Mouse (Mus musculus) lung, postnatal 10 days (tissue): ENCODE data around the gene Gnpnat1.
"Not testable (repeated sequence)": the region's sequence is repeated elsewhere in the genome, so short reads cannot be mapped to it uniquely, and the experiment has no call there.

ENCODE experiments used
- DNase-seq: peaks from one replicate; pipeline ENCODE4 v3.0.0; 2021

Gnpnat1 gene

DNA sequence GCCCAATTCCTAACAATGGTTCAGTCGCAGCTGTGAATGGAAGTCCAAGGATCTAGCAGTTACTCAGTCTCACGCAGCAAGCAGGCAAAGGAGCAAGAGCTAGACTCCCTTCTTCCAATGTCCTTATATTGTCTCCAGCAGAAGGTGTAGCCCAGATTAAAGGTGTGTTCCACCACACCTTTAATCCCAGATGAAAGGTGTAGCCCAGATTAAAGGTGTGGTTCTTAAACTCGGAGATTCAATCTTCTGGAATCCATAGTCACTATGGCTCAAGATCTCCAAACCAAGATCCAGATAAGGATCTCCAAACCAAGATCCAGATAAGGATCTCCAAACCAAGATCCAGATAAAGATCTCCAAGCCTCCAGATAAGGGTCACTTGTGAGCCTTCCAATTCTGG, at the start of gene Gnpnat1:
Gnpnat1 (minus strand) TSS at position 101 of the 400 bp plus-strand sequence.
- DNase-seq, result not testable (repeated sequence)

DNA sequence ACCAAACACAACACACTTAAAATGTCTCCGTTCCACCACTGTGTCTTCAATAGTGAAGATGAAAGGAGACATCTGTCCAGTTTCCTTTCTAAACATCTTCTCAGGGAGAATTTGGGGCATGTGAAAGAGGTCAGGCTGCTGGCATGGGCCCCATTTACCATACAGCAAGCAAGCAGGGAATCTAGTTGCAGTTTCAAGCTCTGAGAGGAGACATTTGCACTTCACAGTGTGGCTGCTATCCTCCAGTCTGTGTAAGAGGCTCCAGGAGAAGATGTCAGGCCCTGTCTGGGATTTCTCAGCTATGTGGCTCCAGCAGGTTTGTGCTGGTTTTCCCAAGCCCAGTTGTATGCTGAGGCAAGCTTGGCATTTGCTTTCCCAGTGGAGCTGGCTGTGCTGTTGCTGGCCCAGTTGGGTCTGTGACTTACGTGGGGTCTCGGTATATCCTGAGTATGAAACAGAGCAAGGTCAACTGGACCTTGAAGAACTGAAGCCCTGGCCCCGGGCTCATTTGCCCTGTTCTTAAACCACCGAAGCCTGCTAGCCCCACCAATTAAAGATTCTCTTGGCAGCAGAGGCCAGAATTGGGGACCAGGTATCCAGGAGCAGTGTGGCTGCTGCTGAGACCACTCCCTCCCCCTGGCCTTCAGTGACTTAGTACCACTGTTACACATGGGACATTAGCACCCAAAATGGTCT, 49.0 kb upstream of the Gnpnat1 start:
- DNase-seq, result peak; percentile 72

DNA sequence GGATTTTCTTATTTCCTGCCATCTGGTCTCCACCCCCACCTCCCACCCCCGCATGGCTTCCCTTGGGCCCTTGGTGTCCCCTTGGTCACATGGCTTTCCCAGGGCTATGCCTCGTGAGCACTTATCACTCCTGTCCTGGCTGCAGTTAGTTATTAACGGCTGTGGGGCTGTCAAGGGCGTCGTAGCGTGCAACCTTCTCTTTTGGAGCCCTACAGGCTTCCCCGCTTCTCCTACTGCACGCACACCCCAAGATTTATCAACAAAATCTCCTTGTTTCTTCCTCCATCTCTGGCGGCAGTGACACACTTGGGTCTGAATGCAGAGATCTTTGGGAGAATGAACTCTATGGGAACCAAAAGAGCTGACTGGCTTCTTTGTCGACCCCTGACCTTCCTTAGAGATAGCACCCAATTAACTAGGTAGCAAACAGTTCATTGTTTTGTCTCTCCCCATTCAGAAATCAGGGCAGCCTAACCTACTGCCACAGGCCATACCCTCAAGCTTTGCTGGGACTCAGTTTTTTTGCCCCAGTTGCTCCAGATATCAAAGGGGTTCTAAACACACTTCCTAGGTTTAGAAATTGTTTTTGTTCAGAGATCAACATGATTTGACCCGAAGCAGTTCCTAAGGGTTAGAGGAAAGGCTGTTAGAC, 48.3 kb upstream of the Gnpnat1 start:
- DNase-seq, result peak; percentile 47

DNA sequence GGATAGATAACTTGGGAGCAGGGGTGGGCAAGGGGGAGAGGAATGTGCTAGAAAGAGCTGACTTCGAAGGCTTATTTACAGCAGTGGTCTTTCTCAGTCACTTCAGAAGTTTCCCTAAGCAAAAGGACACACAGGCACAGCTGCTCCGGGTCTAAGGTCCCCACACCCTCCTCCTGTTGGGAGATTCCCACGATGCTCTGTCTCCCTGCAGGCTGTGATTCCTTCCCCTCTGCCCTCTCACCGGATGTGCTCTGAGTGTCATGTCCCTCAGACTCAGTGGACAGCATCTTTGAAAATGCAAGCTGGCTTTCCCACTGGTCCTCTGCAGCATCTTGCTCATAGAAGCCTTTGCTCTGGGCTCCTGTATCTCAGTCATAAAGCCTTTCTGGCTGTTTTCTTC, 47.4 kb upstream of the Gnpnat1 start:
- peak; percentile 73 for DNase-seq

DNA sequence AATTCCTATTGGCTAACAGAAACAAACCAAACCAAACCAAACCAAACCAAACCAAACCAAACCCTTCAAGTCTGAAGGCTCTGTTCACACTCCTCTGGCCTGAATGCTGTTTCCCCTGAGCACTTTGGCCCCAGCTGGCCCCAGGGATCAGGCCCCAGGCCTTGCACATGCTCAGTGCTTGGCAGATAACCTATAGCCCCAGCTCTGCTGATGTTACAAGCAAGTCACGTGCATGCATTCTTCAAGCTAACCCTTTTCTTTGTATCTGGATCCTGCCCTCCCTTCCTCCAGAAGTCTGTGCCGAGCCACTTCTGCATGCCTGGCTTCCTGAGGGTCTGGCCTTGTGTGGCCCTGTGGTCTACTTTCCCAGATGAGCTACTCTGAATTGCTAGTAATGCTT, 46.4 kb upstream of the Gnpnat1 start:
- no peak for DNase-seq

DNA sequence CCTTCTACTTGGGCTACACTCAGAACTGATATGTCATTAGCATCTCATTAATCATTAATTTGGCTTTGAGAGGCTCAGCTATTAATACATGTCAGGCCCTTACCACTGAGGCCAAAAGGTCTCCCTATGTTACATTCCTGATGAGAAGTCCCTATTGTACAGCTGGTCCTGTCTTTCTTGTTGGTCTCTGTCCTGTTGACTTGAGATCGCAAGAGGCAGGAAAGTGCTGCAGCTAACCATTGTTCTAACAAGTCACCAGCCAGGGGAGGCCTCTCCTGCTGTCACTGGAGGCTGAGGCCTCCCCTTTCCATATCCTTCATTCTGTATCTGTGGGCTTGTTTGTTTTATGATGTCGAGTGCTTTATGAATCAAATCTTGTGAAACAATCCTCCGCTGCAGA, 42.1 kb upstream of the Gnpnat1 start:
- DNase-seq, result no peak

DNA sequence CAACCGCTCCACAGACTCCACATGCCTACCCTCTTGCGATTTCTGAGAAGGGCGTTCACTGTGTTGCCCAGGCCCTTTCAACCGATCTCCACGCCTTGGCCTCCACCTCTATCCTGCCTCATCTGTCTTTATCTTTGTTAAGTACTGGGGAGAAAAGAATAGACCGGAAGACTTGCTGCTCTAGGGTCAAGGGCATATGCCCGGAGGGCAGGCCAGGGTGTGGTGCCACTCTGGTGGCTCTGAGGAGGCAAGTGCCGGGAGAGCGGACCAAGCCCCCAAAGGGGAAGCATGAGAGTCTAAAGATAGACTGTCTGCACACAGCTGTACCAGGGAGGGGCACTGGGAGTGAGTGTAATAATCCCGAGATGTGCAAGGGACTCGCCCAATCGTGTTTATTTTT, 40.7 kb upstream of the Gnpnat1 start:
- peak; percentile 60 for DNase-seq

DNA sequence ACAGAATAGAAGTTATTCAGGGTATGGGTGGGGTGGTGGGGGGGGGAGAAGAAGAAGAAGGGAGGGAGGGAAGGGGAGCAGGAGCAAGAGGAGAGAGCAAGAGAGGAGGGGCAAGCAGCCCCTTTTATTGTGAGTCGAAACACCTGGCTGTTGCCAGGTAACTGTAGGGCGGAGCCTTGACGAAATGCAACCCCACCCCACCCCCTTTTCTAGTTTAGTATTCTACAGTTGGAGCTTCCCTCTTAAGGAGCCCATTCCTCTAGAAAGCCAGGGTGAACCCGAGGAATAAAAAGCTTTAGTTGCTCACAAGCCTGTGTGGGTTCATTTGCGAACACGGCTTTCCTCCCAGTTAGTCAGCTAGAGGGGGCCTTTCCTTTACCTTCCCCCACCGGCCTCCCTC, 40.2 kb upstream of the Gnpnat1 start:
- DNase-seq, result no peak

DNA sequence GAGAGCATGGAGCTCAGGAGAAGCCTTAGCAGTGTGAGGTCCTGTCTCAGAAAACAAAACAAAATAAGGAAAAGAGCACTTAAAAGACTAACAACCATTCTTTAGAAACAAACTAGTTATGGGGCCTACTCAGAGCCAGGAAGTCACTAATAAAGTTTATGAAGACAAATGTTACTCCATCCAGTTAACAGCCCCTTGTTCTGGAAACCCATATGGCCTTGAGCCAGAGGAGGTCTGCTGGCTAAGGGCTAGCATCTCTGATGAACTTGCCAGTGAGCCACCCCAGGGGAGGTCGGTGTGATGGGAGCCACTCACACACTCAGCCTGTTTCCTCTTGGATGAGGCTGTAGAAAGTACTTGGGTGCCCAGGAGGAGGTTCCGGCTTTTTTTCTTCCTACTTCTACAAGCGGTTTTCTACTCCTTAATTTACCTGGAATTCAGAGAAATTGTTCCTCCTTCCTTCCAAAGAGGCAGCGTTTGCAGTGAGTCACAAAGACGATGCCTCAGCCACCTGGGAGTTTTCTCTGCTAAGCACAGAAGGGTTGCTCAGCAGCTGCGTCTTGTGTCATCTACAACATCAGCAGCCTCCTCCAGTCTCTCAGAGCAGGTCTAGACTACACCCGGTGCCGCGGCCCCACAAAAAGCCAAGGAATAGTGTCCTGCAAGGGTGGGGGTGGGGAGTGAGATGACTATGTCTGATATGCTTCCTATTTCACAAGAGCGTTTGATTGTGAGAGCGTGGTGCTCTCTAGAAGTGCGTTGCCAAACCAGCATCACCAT, 38.3 kb upstream of the Gnpnat1 start:
- no peak for DNase-seq

DNA sequence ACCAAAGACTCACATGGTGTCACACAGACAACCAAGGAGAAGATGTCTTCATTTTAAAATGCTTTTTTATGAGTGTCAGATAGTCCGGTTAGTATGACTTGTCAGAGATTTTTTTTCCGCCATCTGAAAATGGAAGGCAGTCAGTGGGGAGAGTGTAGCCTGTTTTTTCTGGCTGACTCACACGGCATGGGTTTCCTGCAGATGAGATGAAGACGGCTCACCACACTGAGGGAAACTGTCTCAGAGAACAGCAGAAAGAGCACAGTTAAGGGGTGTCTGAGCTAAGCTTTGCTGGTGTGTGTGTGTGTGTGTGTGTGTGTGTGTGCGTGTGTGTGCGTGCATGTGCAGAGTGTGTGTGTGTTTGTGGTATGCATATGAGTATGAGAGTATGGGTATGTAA, 36.6 kb upstream of the Gnpnat1 start:
- no peak for DNase-seq

DNA sequence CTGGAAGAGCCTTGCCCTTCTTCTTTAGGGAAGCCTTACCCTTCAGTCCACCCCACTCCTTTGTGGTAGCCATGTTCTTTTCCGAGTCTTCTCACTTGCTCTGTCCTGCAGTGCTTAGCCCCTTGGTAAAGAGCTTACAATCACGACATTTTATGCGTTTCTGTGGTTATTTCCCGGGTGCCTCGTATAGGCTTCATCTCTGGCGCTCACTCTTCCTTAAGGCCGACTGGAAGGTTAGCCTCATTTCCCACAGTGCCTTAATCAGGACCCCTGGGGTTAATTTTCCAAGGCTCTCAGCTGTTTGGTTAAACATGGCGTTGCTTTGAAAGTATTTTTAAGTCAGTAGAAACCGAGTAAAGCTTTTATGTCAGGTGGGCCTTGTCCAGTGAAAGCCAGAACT, 34.7 kb upstream of the Gnpnat1 start:
- no peak for DNase-seq

DNA sequence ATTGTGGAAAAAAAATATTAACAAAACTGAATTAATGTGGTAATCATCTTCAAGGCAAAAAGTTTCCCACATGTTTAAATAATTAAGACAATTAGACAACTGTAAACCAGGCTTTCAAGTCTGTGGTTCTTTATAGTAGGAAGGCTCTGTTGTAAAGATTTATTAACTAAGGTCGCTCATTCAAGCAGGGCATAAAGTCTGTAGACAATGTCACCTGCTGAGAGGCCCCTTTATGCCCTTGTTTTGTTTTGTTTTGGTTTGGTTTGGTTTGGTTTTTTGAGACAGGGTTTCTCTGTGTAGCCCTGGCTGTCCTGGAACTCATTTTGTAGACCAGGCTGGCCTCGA, 34.2 kb upstream of the Gnpnat1 start:
- no peak for DNase-seq

DNA sequence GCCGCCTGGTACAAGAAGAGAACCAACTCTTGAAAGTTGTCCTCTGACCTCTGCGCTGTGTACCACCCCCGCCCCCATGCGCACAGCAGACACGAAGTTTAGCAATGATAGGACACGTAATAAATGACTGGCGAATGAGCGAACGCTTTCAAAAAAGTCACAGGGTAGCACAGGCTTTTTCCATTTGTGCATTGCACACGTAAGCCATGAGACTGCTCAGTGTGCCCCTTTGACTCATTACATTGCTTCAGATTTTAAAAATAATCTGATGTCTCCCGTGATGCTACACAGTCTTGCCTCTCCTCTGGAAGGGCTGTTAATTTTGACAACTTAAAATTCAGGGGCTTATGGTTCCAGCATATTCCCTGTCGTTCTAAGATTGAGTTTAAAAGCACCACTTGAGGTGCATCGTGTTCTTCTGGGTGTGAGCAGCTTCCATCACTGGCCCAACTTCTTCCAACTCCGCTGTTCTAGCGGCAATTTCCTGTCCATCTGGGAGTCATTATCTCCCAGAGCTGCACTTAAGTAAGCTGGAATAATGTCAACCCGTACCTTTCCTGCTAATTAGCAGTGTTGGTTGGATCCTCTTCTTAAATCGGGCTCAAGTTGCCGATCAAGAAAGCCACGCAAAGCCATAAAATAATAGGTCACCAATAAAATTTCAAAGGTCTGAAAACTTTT, 33.7 kb upstream of the Gnpnat1 start:
- DNase-seq, result no peak

DNA sequence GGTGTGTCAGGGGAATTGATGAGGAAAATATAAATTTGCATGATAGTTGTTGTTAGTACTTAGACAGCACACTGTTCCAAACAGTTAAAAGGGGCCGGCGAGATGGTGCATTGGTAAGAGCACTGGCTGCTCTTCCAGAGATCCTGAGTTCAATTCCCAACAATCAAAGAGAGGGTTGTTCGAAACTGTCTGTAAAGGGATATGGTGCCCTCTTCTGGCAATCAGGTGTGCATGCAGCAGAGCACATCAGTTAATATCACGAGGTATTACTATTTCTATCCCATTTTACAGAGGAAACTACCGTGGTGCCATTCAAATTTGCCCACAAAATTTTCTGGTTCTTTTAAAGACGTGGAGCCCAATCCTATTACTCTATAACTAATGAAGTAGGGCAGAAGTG, 29.5 kb upstream of the Gnpnat1 start:
- no peak for DNase-seq

DNA sequence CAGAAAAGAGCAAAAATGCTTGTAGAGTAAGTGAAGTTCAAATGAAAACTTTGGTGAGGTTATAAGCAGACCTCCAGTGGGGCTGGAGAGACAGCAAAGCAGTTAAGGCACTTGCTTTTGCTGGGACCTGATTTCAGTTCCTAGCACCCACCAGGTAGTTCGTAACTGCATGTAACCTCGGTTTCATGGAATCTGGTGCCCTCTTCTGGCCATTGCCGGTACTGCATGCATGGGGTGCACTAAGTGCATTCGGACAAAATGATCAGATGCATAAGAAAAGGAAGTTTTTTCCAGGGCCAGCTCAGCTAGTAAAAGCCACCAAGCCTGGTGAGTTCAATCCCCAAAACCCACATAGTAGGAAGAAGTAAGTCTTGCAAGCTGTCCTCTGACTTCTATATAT, 27.3 kb upstream of the Gnpnat1 start:
- no peak for DNase-seq

DNA sequence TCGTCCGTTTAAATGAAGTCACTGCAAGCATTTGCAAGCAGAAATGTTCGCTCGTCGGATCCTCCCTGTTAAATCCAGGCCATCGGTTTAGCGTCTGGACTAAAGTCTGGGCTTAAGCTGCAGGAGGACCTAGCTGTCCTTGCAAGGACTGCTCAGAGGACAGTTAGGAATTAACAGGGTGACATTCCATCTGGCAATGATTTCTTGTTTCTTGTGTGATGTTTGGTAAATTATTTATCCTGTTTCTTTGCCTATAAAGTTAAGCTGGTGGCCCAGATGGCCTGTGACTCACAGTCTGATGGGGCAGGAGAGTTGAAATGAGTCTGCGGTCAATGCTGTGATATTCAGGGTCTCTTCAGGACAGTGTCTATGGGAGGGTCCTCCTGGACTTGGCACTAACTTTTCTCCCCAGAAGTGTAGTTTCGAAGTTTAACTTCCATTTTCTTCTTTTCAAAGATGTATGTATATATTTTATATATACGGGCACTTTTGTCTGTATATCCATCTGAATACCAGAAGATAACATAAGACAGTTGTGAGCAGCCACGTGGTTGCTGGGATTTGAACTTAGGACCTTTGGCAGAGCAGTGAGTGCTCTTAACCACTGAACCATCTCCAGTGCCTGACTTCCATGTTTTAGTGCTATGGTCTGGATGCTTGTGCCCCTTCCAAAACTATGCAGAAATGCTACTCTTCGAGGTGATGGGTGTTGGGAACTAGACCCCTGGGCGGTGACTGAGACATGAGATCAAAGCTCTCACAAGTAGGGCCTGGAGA, 25.5 kb upstream of the Gnpnat1 start:
- DNase-seq, result no peak

DNA sequence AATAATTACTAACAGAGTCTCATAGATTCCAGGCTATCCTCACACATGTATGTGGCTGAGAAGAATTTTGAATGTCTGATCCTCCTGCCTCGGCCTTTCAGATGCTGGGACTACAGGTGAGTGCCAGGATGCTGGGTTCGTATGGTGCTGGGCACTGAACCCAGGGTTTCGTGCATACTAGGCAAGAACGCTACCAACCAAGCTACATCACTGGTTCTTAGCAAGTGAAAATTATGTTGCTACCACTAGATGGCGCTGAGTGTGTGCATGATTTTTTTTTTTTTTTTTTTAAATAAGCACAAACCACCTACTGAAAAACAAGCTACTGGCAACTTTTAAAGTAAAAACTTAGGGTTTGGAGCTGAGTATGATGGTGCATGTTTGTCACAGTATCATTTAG, 18.5 kb upstream of the Gnpnat1 start:
- peak; percentile 70 for DNase-seq

DNA sequence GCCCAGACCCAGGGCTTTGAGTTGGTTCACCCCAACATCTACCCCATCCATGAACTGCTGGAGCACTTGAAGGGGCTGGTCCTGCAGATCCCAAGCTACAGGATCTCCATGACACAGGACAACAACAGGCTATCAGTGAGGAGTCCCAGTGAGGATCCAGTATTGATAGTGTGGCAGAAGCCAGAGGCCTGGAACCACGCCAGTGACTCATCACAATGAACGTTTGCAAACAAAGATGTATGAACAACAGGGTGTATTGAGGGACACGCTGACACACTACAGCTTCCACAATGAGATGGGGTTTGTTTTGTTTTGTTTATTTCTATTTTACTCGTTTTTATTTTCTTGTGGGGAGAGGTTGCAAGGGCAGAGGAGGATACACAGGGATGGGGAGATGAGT, 17.7 kb upstream of the Gnpnat1 start:
- DNase-seq, result no peak

DNA sequence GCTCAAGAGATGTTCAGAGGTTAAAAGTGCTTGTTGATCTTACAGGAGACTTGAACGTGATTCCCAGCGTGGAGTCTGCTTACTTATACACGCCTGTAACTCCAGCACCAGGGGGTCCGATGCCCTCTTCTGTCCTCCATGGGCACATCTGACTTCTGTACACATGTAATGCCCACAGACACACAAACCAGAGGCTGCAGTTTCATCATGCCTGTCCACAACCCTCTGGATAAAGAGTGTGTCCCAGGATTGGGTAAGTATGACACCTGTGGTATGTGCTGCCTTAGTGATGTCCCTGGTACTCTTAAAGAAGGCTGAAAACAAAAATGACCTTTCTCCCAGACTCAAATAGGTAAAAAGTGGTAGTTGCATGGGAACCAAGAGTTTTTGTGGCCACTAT, 14.6 kb upstream of the Gnpnat1 start:
- no peak for DNase-seq

DNA sequence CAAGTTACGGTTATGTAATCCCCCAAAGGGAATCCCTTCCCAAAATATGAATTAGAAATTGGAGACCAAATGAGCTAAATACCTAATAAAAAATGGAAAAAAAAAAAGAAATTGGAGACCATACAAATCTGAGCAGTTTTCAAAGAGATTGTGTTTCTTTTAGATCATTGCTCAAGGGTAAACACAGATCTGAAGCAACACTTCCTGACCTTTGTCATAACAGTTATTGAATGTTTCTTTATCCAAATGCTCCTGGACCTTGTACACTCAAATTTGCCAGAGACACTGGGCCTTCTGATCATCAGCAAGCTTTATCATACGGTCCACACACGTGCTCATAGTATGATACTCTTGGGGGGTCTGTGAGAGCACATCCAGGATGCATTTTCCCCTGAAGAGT, 13.8 kb upstream of the Gnpnat1 start:
- no peak for DNase-seq

DNA sequence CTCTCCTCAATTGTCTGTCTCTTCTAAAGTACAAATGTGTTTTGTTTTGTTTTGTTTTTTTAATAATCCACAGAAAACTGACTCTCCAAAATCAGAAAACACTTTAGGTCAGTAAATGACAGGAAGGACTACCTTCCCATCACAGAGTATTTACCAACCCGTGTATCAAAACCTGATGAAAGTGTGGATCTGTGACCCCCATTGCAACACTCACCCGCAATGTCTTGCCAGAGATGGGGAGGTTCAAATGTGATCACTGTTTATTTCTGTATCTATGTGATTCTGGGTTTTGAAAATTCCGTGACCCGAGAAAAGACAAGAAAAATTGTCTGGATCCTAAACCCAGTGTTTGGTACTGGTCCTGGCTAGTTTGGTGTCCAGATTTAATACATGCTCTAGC, 11.6 kb upstream of the Gnpnat1 start:
- DNase-seq, result no peak

DNA sequence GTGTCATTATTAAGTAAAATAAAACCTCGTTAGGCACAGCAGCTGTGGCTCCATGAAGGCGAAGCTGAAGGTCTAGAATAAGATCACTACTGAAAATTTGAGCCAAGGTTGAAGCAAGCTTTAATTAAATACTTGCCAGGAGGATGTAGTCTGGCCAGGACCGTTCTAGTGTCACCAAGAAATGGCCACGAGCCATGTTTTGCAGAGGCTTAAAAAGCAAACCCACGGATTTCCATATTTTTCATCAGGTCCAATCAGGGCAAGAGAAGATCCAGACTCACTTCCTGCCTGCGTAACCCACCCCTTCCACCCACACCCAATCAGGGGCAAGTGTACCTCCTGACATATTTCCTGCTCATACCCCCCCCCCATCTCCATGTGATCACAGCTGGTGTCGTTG, 1.1 kb downstream of the Gnpnat1 start:
- DNase-seq, result no peak

DNA sequence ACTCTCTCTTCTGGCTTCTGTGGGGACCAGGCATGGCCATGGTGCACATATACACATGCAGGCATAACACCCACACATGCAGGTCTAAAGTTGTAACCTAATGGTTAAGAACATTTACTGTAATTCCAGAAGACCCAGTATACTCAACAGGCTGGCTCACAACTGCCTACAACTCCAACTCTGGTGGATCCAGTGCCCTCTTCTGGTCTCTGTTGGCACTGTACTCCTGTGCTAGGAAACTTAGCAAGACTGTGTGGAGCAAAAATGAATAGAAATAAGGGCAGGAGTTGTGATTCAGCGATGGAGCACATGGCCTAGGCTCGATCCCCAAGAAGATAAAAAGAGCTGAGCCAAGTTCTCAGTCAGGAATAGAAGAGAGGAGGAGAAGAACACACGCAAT, 4.9 kb downstream of the Gnpnat1 start:
- peak; percentile 24 for DNase-seq
